Mouse (Mus musculus) MEL (cell line): ENCODE data around the gene Slc16a6.

Experiments
- BHLHE40 ChIP-seq: IDR thresholded peaks from 2 replicates; pipeline ENCODE4 v1.6.1; 2012; ENCODE audit warnings: low read depth, mild to moderate bottlenecking, inconsistent platforms, low read length, improper control_type of control experiment, borderline replicate concordance
- CHD2 ChIP-seq: IDR thresholded peaks from 2 replicates; pipeline ENCODE4 v1.6.1; 2011; ENCODE audit warnings: low read length, improper control_type of control experiment
- CTCF ChIP-seq, 3 experiments: IDR thresholded peaks in 2 of 3; conservative IDR thresholded peaks in 1 of 3; 2 replicates each; pipeline ENCODE4 v1.5.1; 2011 to 2012; ENCODE audit warnings: low read length in 3 of 3, low read depth in 2 of 3, mild to moderate bottlenecking in 2 of 3, improper control_type of control experiment in 1 of 3, inconsistent platforms in 1 of 3, mixed read lengths in 1 of 3, moderate library complexity in 1 of 3; ENCODE audit not compliant: control insufficient read depth in 1 of 3, insufficient read depth in 1 of 3, poor library complexity in 1 of 3, severe bottlenecking in 1 of 3
- ELF1 ChIP-seq: IDR thresholded peaks from 2 replicates; pipeline ENCODE4 v1.6.1; 2014; ENCODE audit warnings: low read depth, mild to moderate bottlenecking, inconsistent platforms, low read length, improper control_type of control experiment, moderate library complexity
- EP300 ChIP-seq, 2 experiments: IDR thresholded peaks; 2 replicates each; pipeline ENCODE4 v1.6.1; 2011; ENCODE audit warnings: improper control_type of control experiment in 2 of 2, low read length in 2 of 2, low read depth in 1 of 2, mild to moderate bottlenecking in 1 of 2
- GABPA ChIP-seq: IDR thresholded peaks from 2 replicates; pipeline ENCODE4 v1.6.1; 2012; ENCODE audit warnings: low read depth, mild to moderate bottlenecking, inconsistent platforms, low read length, improper control_type of control experiment, moderate library complexity
- HCFC1 ChIP-seq: IDR thresholded peaks from 2 replicates; pipeline ENCODE4 v1.6.1; 2012; ENCODE audit warnings: low read depth, mild to moderate bottlenecking, inconsistent platforms, low read length, improper control_type of control experiment, moderate library complexity
- POLR2A ChIP-seq, 2 experiments: IDR thresholded peaks; 2 replicates each; pipeline ENCODE4 v1.6.1; 2011 to 2012; ENCODE audit warnings: low read length in 2 of 2, mild to moderate bottlenecking in 2 of 2, control low read depth in 1 of 2, improper control_type of control experiment in 1 of 2, low read depth in 1 of 2, moderate library complexity in 1 of 2; ENCODE audit not compliant: control insufficient read depth in 1 of 2, insufficient read depth in 1 of 2, poor library complexity in 1 of 2
- POLR2AphosphoS2 ChIP-seq: IDR thresholded peaks from 2 replicates; pipeline ENCODE4 v1.6.1; 2011; ENCODE audit warnings: low read length, improper control_type of control experiment
- RAD21 ChIP-seq: IDR thresholded peaks from 2 replicates; pipeline ENCODE4 v1.6.1; 2011; ENCODE audit warnings: mild to moderate bottlenecking, low read depth, low read length, improper control_type of control experiment
- TBP ChIP-seq: IDR thresholded peaks from 2 replicates; pipeline ENCODE4 v1.8.0; 2011; ENCODE audit warnings: low read depth, low read length, improper control_type of control experiment
- USF1 ChIP-seq: IDR thresholded peaks from 2 replicates; pipeline ENCODE4 v1.6.1; 2014; ENCODE audit warnings: low read depth, mild to moderate bottlenecking, inconsistent platforms, low read length, improper control_type of control experiment, moderate library complexity

DNA sequence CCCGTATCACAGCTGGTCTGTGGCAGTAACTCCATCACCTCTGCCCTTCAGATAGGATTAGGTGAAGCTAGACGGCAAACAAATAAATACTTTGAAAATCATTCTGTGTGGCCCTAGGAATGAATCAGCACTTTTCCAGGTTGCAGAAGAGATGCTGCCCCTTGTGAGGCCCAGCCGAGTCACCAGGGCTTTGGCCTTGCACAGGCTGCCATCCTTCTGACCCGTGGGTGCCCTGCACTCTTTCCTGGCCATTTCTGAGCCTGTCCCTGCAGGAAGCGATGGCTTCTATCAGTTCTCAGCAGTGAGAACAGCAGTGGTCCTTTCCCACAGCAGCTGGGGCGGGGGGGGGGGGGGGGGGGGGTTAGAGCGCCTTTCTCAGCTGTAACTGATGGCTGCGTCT, 36.5 kb downstream of the Slc16a6 start:
- TF ChIP-seq EP300 (IDR thresholded peaks at IDR 0.05; ENCODE audit: low read depth in 1 of 2, low read length in 2 of 2) (no peak), CTCF (IDR thresholded peaks at IDR 0.05 in 2 of 3, conservative IDR thresholded peaks at IDR 0.05 in 1 of 3; ENCODE audit: control insufficient read depth in 1 of 3, insufficient read depth in 1 of 3, low read depth in 2 of 3, low read length in 3 of 3, poor library complexity in 1 of 3, severe bottlenecking in 1 of 3) (no peak), USF1 (no peak), BHLHE40 (no peak), GABPA (no peak), CHD2 (no peak), RAD21 (no peak), POLR2AphosphoS2 (no peak), TBP (no peak), POLR2A (IDR thresholded peaks at IDR 0.05; ENCODE audit: control insufficient read depth in 1 of 2, insufficient read depth in 1 of 2, low read depth in 1 of 2, low read length in 2 of 2, poor library complexity in 1 of 2) (no peak), ELF1 (no peak), HCFC1 (no peak)
